Mouse (Mus musculus): Measurements from ENCODE around the gene Ddx50. TPM values are rescaled to one million over a fixed set of nuclear protein-coding genes. Genes with fewer than 3 reads are reported as not detected.

Gene Ddx50
- polyA plus RNA-seq (2015; fragmentation: Illumina TruSeq; extraction: RNeasy Lipid Tissue Mini Kit (QIAGEN cat#74804); ENCODE audit: insufficient read depth, low read depth, low replicate concordance): 36.9 TPM

DNA sequence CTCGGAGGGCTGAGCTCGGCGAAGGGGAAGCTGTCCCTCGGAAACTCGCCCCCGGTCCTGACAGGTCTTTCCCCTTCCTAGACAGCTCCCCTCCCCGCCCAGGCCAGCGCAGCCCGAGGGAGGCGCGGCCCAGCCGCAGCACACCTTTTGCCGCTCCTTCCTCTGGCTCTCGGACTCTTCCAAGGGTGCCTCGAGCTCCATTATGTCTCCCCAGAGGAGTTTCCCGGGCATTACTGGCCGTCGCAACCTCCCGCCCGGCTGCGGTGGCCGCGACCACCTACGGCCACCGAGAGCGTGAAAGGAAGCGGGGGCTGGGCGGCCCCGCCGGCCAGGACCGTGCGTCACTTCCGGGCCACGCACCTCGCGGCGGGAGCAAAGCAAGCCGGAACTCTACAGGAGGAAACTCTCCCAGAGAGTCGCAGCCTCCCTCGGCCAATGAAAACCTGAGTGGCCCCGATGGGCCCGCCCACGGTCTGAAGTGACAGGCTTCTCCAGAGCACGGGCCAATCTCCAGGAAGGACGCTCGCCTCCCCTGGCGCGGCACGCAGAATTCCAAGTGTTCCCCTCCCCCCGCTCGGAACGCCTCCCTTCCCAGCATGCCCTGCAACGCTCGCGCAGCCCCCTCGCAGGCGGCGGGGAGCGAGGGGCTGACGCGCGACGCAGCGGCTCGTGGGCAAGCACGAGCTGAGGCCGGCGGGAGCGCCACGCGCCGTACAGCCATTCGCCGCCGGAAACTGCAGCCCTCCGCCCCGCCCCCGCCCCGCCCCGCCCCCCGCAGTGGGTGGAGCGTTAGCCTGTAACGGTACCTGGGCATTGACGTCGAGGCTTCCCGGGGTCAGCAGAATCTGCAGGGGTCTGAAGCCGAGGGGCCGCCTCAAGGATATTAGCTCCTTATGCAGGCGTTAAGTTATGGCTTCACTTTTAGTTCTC, at the start of gene Ddx50:
Gene Ddx50, minus strand, starts transcription at position 338 of the 930 bp plus-strand sequence.

DNA sequence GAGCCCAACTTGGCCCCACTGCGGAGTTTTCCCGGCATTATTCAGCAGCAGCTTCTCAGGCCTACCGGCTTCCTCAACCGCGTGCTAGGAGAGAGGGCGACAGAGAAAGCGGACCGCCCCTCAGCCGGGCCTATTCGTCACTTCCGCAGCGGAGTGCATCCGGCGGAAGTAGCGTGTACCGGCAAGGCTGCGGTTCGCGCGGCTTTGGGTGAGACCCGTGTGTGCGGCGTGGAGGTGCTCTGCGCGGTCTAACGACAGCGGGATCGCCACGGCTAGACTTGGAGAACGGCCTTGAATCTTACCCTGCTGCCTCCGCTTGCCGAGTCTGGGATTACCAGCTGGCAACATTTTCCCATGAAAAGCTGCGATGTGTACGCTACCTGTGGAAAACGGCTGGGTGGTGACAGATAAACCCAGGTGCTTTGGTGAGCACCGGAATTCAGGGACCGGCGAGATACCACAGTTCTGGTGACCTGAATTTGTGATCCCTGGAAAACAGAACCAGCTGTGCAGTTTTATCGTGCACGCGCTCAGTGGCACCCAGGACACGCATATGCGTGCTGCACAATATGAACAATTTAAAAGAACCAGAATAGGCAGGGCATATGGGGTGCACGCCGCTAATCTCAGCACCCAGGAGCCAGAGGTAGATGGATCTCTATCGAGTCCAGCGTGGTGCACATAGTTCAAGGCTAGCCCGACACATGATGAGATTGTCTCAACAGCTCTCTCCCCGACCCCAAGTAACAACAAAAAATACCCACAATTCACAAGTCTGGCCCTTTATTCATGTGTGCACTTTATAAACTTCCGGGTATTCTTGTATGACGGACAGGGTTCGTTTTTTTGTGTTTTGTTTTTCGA, 48.6 kb downstream of the Ddx50 start, which contains the start of gene Ddx21:
Gene Ddx21, minus strand, starts transcription at position 105 of the 864 bp plus-strand sequence.

DNA sequence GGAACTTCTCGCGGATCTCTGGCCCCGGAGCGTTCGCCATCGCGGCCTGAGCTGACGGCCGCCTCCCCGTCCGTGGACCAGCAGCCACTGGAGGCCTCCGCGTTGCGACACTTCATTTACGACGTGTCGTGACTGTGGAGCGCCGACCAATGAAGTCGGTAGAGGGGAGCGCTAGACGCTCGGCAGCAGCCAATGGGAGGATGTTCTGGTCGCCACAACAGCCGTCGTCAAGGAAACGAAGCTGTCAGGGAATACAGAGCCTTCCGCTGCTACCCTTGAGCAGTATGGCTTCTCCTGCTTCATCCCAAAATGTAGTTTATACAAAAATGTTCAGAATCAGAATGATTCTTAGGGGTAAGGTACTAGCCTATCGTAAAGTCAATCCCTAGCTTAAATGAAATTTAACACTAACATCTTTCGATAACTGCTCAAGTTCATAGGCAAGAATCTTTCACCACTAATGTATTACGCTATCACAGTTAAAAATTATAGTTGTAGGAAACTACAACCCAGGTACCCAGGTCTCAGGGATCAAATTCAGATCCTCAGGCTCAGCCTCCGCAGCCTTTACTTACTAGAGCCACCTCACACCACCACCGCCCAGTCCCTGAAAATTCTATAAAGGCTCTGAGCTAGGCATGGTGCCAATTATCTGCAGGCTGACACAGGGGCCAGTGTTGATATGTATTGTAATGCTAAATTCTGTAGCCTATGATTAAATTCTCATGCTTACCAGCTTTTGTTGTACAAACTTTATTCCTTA, 72.5 kb downstream of the Ddx50 start, which contains the start of gene Kif1bp:
Gene Kif1bp, minus strand, starts transcription at position 120 of the 763 bp plus-strand sequence.

Other genes with a start within 250 kb of the Ddx50 start
- gene Hkdc1, start 228.7 kb downstream of the Ddx50 start, polyA plus RNA-seq (2015; fragmentation: Illumina TruSeq; extraction: RNeasy Lipid Tissue Mini Kit (QIAGEN cat#74804); ENCODE audit: insufficient read depth, low read depth, low replicate concordance): 0.59 TPM
- gene 4930507D05Rik, start 201.7 kb downstream of the Ddx50 start, polyA plus RNA-seq (2015; fragmentation: Illumina TruSeq; extraction: RNeasy Lipid Tissue Mini Kit (QIAGEN cat#74804); ENCODE audit: insufficient read depth, low read depth, low replicate concordance): not detected
- gene Supv3l1, start 201.5 kb downstream of the Ddx50 start, polyA plus RNA-seq (2015; fragmentation: Illumina TruSeq; extraction: RNeasy Lipid Tissue Mini Kit (QIAGEN cat#74804); ENCODE audit: insufficient read depth, low read depth, low replicate concordance): 5.5 TPM
- 7.6 TPM for gene Vps26a, start 164.4 kb downstream of the Ddx50 start, polyA plus RNA-seq (2015; fragmentation: Illumina TruSeq; extraction: RNeasy Lipid Tissue Mini Kit (QIAGEN cat#74804); ENCODE audit: insufficient read depth, low read depth, low replicate concordance)
- 33.7 TPM for gene Srgn, start 123.8 kb downstream of the Ddx50 start, polyA plus RNA-seq (2015; fragmentation: Illumina TruSeq; extraction: RNeasy Lipid Tissue Mini Kit (QIAGEN cat#74804); ENCODE audit: insufficient read depth, low read depth, low replicate concordance)
- gene Kif1bp, start 72.8 kb downstream of the Ddx50 start, polyA plus RNA-seq (2015; fragmentation: Illumina TruSeq; extraction: RNeasy Lipid Tissue Mini Kit (QIAGEN cat#74804); ENCODE audit: insufficient read depth, low read depth, low replicate concordance): 9.3 TPM
- 6.6 TPM for gene Ddx21, start 48.9 kb downstream of the Ddx50 start, polyA plus RNA-seq (2015; fragmentation: Illumina TruSeq; extraction: RNeasy Lipid Tissue Mini Kit (QIAGEN cat#74804); ENCODE audit: insufficient read depth, low read depth, low replicate concordance)
- 1.6 TPM for gene Stox1, start 74.9 kb upstream of the Ddx50 start, polyA plus RNA-seq (2015; fragmentation: Illumina TruSeq; extraction: RNeasy Lipid Tissue Mini Kit (QIAGEN cat#74804); ENCODE audit: insufficient read depth, low read depth, low replicate concordance)
- 18.3 TPM for gene Ccar1, start 141.1 kb upstream of the Ddx50 start, polyA plus RNA-seq (2015; fragmentation: Illumina TruSeq; extraction: RNeasy Lipid Tissue Mini Kit (QIAGEN cat#74804); ENCODE audit: insufficient read depth, low read depth, low replicate concordance)

Data from pancreas, adult 10 weeks (tissue).